Mouse (Mus musculus) adrenal gland, postnatal 36 days (tissue): Measurements from ENCODE around the gene Fkbp15. TPM values are rescaled to one million over a fixed set of nuclear protein-coding genes. Genes with fewer than 3 reads are reported as not detected.

Source experiments
- DNase-seq, 2 experiments: peaks; one replicate each; pipeline ENCODE4 v3.0.0; 2021; ENCODE audit warnings: mixed read lengths in 1 of 2
- total RNA-seq, 2 experiments: library from RNA; stranded (reverse); gene quantifications; 2 replicates each; pipeline ENCODE4 v1.2.3; 2021

Fkbp15 gene
- total RNA-seq, 2 experiments from 2014 or later, result 31.8 to 36.3 TPM

DNA sequence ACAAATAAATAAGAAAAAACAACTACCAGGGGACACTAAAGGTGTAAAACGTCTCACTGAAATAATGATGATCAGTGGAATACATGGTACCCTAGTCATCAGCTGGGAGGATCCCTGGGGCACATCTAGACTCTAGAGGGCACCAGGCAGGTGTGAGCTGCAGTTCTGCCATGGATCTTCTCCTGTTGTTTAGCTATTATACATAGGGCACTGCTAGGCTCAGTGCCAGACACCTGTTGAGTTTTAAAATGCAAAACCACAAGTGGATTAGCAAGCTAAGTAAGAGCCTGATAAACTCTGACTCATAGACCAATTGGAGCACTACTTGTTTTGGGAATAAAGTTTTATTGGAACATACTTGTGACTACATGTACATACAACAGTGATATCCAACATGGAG lies 42.1 kb downstream of the Fkbp15 start:
- no peak for DNase-seq

DNA sequence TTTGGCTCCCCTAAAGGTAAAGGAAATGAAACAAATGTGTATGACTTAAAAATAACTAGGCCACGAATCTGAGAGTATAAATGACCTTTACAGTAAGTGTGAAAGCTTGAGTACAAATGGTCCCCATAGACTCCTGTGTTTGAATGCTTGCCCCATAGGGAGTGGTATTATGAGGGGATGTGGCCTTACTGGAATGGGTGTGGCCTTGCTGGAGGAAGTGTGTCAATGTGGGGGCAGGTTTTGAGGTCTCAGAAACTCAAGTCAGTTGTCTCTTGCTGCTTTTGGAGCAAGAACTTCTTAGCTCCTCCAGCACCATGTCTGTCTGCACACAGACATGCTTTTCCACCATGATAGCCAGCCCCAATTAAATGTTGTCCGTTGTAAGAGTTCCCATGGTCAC lies 43.9 kb downstream of the Fkbp15 start:
- DNase-seq, result no peak

DNA sequence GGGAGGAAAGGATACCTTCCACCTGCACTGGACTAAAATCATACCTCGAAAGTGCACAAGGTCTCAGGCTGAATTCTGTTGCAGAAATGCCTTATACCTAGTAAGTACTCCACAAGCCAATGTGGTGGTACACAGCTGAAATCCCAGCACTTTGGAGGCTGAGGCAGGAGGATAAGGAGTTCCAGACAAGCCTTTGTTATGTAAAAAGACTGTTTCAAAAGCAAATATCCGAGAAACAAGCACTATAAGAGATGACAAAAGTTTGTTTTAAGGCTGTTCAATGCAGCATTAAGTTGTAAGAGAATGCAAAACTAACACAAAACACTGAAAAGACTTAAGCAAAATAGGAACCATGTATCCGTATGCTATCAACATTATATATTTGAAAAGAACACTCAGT lies 45.8 kb downstream of the Fkbp15 start:
- DNase-seq, result no peak

DNA sequence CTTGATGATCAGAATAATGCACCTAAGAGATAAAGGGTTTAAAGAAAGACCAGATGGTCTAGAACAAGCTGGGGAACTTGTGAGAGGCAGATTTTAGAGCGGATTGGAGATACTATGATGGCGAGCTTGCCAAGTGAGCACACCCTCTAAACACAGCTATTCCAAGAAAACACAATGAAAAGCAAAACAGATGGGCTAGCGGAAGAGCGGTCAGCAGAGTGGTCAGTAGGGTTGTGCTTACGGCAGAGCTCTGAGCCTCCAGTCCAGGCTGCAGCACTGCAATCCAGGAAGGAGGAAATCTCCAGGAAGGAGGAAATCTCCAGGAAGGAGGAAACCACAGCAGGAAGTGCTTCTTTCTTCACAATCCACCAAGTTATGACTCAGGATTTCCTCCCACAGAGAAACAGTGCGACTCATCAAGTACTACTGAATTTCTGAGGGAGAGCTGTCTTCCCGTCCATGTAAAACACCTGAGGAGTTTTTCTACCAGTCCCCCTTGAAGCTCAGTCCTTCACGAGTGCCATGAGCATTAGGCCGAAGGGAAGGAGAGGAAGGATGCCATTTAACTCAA lies 46.6 kb downstream of the Fkbp15 start:
- no peak for DNase-seq

DNA sequence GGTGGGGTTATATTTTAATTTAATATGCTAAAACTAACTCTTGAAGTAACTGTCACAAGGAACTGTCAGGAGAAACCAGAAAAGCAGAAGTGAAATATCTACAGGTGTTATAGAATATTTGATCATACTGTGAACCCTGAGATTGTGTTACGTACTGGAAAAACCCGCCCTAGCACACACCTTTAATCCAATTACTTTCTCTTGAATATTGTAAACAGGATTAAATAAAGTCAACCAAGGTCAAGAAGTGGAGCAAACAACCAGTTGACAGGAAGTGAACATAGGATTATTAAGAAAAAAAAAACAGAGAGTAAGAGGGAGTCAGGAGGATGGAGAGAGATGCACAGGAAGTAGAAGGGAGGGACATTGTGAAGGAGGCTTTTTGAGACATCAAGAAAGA lies 47.5 kb downstream of the Fkbp15 start:
- no peak for DNase-seq

DNA sequence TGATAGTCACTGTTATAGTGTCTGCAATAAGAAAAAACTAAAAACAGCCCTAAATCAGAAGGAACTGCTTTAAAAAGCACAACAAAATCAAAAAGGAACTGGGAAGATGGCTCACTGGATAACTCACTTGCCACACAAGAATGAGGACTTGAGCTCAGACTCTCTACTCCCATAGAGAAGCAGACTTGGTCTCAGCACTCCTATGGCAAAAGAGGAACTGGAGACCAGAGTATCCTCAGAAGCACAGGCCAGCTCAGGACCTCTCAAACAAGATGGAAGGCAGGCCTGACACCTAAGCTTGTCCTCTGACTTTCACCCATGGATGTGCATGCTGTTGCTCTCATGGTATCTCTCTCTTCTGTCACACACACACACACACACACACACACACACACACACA lies 51.9 kb downstream of the Fkbp15 start:
- no peak for DNase-seq

DNA sequence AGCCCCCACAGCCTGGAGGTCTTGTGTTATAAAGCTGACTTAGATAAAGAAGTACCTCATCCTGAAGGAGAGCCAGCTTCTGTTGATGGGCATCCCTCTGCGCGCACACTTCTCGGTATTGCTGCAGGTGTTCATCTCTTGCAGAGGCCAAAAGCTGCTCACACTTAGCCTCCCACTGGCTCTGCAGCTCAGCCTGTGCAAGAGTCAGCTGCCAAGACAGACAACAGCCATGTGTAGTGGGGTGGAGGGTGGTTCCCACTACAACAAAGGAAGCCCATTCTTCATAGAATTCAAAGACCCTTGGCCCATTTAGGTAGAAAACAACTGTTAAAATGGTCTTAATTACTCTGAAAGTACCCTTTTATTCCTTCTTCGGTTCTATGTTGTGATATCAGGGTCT lies 53.5 kb downstream of the Fkbp15 start:
- no peak for DNase-seq

DNA sequence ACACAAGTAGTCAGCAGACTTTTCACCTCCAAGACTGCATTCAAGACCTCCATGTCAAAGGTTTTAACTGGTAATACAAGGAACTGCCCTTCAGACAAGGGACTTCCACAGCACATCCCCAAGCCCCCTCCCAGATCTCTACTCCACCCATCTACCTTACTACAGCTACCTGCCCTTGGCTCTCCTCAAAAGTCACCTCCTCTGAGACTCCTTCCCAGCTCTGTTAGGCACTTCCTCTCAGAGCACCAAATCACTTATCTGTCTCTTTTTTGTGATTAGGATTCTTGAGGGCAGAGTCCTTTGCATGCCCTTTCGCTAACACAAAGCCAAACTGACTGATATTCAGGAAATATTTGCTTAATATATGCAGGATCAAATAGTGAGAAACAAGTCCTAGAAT lies 54.0 kb downstream of the Fkbp15 start:
- no peak for DNase-seq

DNA sequence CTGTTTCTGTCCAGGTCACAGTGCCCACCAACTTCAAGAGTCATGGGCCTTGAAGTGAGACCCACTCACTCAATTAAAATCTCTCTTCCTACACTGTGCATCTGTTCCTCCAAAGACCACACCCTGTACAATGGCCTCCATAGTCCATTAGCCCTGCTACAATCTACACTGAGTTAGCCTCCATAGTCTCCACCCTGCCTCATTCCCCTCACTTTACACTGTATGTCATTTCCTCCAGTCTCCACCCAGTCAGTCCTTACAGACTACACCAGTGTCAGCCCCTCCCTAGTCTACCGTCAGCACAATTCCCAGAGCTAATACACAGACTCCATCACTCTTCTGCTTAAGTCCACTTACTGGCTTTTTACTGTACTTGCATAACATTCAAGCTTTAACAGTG lies 57.1 kb downstream of the Fkbp15 start:
- no peak for DNase-seq

DNA sequence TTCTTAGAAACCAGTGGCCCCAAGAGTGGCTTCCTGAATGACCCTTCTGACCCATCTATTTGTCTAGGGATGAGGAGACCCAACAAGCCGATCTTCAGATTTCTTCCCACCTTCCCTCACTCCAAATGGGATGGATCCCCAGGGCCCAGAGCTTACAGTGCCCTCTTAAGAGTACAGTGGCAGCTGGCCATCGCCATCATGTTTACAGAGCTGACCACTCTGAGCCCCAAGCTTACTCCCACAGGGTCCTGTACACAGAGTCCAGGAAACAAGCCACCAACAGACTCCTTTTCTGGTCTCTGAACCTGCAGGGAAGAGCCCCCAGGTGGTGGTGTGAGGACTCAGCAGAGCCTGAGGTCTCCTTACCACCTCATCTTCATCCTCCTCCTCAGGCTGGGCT lies 57.6 kb downstream of the Fkbp15 start:
- DNase-seq, result no peak

DNA sequence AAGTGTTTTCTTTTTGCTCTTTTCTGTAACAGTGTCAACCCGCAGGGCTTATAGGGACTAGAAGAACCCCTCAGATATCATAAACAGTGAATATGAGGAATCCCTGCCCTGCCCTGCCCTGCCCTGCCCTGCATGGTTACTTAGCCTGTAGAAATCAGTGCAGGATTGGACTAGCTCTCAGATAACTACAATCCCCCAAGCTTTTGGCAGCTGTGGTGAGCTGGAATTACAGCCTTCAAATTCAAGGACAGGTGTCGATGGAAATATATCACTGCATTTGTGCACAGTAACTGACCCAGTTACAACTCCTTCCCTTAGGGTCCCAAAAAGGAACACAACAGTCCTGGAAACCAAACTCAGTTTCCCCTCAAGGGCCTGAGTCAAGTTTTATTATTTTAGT lies 60.3 kb downstream of the Fkbp15 start:
- DNase-seq, result peak; percentile 44 to 56

DNA sequence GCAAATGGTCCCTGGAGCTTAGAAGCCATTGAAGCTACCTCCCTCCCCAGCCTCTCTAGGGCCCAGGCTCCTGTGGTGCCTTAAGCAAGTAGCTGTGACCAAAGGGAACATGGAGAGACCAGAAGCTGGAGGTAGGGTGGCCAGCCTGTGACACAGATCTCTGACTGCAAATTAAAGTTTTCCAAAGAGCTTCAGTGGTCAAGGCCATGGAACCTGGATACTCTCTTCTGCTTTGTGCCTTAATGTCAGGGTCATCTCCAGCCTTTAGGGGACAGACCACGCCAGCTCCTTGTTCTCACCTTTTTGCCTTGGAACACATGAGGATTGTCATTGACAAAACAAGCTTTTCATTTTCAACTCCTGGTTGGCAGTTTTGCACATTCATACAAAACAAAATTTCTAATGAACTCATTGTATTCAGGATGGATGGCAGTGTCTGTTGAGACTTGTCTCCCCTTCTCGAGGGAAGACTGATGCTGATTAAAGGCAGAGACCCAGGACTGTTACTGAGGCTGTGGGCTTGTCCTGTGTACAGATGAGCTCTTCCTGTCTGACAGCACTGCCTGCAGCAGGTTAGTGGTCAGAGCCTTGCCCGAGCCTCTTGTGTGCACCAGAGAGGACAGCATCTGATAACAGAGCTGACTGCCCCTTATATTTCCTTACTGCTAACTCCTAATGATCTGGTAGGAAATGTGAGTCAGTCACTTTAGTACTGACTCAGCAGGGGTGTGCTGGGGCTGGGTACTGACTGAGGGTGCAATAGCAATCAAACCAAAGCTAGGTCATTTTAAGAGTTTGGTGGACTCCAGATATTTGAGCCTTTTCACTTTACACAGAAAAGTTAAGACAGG lies 62.8 kb downstream of the Fkbp15 start:
- peak in 1 of 2 experiments; percentile 33 for DNase-seq

DNA sequence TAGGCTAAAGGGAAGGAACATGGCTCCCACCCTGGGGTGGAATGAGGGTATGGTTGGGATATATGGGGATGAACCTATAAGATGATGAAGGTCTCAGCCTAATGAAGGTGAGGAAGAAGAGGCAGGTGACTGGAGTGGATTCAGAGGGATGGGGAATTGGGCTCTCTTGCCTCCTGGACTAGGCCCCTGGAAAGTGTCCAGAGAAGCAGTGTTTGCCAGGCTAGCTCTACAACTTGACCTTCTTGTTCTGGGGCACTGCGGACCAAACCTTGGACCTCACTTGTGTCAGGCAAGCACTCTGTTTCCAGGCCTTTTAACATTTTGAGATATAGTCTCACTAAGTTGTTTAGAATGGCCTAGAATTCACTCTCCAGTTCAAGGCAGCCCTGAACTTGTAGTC lies 65.6 kb downstream of the Fkbp15 start:
- DNase-seq, result no peak

DNA sequence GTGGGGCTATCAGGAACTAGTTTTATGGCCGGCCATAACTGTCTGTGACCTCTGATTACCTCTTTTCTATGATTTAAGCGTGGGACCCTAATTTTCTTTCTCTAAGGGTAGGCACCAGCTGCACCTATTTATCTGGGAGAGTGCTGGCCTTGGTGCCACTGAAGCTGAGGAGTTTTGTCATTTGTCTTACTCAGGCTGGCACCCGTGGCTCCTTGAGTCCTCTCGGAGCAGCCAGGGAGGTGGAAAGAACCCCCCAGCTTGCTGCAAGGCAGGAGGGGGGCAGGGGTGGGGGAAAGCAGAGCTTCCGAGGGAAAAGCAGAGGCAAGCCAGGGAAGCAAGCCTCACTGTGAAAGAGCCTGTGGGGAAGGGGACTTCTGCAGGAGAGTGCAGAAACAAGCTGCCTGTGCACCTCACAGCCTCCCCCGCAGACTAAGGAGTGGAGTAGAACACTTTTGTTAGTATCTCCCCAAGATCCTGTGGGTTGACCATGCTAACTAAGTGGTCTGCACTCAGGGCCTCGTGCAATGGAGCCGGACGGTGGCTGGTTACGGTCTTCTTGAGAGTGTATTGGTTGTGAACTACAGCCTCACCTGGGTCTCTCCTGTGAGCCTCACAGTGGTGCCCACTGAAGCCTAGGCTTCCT lies 67.0 kb downstream of the Fkbp15 start:
- peak in 1 of 2 experiments; percentile 39 for DNase-seq

DNA sequence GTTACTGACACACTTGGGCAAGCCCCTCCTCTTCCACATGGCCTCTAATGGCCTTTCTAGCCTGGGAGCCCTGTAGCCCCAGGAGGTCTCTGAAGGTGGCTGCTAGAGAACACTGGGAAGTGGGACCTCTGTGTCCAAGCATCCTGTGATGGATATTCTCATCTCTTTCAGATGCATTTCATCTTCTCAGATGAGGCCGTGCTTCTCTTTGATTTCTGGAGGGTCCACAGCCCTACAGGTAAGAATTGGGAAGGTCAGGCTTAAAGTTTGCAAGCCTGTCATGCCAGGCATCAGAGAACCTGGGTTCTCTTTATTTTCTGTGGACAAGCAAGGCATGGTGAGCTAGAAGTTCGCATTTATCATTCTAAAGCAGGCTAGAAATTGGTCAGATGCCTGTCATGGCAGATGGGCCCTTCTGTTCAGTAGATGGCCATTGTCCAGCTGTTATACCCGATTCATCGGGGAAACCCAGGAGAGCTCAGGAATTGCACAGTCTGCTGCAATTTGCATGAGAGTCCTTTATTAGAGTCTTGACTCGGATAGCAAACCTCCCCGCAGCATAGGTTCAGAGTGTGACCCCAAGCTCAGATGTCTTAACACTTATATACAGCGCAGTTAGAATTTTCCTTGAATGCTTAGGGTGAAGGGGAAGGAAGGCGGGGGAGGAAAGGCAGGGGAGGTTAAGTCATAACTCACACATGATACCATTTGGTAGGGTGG lies 67.7 kb downstream of the Fkbp15 start:
- DNase-seq, result no peak

DNA sequence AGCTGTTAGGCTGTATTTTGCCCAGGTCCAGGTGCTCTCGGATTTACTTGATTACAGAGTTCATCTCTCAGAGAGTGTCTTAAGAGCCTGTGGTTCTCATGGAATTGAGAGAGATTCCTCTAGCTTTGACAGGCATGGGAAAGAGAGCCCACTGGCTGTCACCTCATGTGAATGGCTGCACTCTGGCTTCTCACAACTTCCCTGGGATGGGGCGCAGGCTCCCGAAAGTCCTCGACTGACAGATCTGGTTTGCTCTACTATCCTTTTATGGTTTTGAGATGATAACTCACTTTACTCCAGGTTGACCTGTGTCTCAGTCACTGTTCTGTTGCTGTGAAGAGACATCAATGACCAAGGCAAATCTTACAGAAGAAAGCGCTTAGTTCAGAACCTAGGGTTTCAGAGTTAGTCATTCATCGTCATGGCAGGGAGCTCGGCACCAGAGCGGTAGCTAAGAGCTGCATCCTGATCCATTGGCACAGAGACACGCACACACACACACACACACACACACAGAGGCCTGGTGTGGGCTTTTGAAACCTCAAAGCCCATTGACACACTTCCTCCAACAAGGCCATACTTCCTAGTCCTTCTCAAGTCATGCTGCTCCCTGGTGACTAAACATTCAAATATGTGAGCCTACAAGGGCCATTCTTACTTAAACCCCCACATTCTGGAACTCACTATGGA lies 69.4 kb downstream of the Fkbp15 start:
- DNase-seq, result no peak

DNA sequence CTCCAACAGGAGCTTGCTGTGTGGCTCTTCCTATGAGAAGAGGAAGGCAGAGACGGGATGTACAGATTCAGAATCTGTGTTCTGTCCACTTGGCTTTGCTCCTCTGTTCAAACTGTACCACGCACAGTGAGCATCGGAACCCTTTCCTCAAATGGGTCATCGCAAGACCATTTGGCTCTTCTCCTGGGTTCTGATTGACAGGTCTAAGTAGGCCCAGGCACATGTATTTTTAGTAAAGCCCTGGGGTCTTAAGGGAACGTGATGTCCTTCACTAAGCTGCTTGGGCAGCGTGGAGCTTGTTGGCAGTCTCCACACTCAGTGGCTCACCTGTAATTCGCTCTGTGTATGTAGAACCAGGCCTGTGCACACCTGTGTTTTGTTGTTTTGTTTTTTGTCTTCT lies 71.1 kb downstream of the Fkbp15 start:
- no peak for DNase-seq

DNA sequence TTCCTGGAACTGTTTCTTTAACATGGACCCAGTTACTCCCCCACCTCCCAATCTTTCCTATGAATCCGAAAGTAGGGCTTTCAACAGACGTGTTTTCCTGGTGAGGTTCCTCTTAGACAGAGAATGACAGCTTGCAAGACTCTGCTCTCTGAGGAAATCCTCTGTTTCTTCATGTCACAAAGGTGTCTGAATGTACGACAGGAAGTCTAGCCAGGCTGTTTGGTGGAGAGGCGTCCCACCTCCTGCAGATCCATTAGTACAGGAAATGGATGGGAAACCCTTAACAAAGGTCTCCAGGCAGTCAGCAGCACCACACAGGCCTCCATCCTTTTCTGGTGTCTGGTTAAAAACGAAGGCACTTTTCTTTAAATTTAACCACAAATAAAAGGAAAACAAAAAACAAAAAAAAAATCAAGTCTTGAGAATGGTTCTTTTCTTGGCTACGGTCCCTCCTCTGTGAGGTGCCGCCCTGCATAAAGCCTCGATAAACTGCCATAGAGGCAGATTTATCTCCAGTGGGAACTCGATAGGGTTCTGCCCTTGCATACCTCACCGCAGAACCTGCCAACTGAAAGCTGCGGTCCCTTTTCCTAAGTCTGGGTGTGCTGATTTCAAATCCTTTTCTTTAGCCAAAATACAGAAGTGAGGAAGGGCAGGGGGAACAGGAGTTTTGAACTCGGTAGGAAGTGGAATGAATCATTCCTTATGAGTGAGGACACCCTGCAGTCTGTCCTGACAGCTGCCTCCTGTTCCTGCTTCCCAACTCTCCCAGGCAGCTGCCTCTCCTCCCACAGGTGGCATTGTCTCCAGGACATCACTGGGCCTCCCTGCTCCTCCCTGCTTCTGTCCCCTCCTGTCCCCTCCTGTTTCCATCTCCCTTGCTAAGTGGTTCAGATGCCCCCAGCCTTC lies 73.1 kb downstream of the Fkbp15 start:
- no peak for DNase-seq

DNA sequence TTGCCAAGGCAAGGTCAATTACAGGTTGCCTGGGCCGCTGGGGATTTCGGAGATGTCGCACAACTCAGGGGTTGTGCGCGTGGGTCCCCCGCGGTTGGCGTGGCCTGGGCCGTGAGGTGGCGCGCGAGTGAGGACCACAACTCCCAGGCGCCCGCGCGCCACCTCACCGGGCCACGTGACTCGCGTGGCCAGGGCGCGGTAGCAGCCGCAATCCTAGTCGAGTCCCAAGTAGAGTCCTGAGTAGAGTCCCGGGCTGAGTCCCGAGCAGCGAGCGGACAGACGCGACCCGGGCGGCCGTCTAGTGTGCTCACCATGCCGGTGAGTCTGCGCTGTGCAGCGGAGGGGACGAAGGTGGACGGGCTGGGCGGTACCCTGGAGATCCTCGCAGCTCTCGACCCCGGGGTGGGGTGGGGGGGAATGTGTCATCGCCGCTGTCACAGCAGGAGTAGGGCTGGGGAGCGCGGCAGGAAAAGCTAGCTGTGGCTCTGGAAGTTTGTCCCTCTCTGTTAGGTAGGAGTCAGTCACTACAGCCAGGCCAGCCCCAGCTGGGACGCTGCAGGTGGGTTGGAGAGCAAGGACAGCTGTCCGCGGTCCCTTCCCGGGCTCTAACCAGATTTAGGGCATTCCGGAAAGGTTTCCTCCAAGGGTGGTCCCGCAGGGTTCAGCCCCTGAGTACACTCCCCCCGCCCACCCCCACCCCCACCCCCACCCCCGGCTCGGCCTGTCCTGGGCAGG lies 73.9 kb downstream of the Fkbp15 start:
- DNase-seq, result peak; percentile 88 to 92

DNA sequence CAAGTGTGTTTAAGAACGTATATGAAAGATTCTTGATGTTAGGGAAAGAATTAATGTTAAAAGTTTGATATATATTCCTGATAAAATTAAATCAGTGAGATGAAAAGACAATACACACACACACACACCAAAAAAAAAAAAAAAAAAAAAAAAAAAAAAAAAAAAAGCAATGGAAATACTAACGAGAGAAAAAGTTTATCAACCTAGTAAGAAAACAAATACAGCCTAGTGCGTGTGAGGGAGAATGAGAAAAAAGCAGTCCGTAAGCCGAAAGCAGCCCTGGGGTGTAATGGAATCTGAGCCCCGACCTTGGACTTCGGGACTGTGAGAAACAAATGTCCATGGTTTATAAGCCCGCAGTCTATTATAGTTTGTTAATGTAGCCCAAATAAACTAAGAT lies 74.8 kb downstream of the Fkbp15 start:
- DNase-seq, result no peak
